Mouse (Mus musculus) liver, embryonic 16.5 days (tissue): ENCODE data around the gene Coa3. TPM values are rescaled to one million over a fixed set of nuclear protein-coding genes. Genes with fewer than 3 reads are reported as not detected.

Source experiments
- ATAC-seq: fragments of 200-750 bp; cut with Nextera tagmentation; 2 replicates; pipeline ENCODE4 v1.8.0; 2017; ENCODE audit warnings: low read depth, mild to moderate bottlenecking, moderate number of reproducible peaks, moderate library complexity
- H3K27ac ChIP-seq: fragments of 300-500 bp; sonication (generic); 2 replicates; pipeline ENCODE4 v1.5.1; 2014; ENCODE audit warnings: mild to moderate bottlenecking, low read length
- H3K27me3 ChIP-seq: fragments of 300-500 bp; sonication (generic); 2 replicates; pipeline ENCODE4 v1.6.1; 2014; ENCODE audit warnings: low read depth, low read length, mixed read lengths; ENCODE audit not compliant: control insufficient read depth, insufficient read depth
- H3K36me3 ChIP-seq: fragments of 300-500 bp; sonication (generic); 2 replicates; pipeline ENCODE4 v1.6.1; 2014; ENCODE audit warnings: mild to moderate bottlenecking; ENCODE audit not compliant: control insufficient read depth, insufficient read depth
- H3K4me1 ChIP-seq: fragments of 300-500 bp; sonication (generic); 2 replicates; pipeline ENCODE4 v1.6.1; 2014; ENCODE audit warnings: low read depth, low read length, mixed read lengths; ENCODE audit not compliant: control insufficient read depth
- H3K4me2 ChIP-seq: fragments of 300-500 bp; sonication (generic); 2 replicates; pipeline ENCODE4 v1.6.1; 2014; ENCODE audit warnings: low read depth, low read length, mixed read lengths
- H3K4me3 ChIP-seq: fragments of 300-500 bp; sonication (generic); 2 replicates; pipeline ENCODE4 v1.5.1; 2014; ENCODE audit warnings: low read depth, mild to moderate bottlenecking, low read length
- H3K9ac ChIP-seq: fragments of 300-500 bp; sonication (generic); 2 replicates; pipeline ENCODE4 v1.6.1; 2014; ENCODE audit warnings: low read depth, low read length
- H3K9me3 ChIP-seq: fragments of 300-500 bp; sonication (generic); replicated peaks from 2 replicates; pipeline ENCODE4 v1.6.1; 2016; ENCODE audit warnings: low read length; ENCODE audit not compliant: control insufficient read depth
- WGBS: fragments of 180-500 bp; shearing (Covaris S2); extraction: QIAGEN DNeasy Blood & Tissue Kit; methylation state at CpG from one replicate; pipeline ENCODE4 v1.1.7; 2014; ENCODE audit not compliant: insufficient replicate concordance; 5-methylcytosine and 5-hydroxymethylcytosine counted together
- polyA plus RNA-seq: library from polyadenylated mRNA; unstranded; fragments of >200 nt; fragmentation: Nextera tagmentation; extraction: Ambion mirVana; gene quantifications from 2 replicates; pipeline ENCODE4 v1.2.1, GENCODE M21; 2015

Gene Coa3
- polyA plus RNA-seq, 1 experiment from 2014 or later: 77.7 TPM

DNA sequence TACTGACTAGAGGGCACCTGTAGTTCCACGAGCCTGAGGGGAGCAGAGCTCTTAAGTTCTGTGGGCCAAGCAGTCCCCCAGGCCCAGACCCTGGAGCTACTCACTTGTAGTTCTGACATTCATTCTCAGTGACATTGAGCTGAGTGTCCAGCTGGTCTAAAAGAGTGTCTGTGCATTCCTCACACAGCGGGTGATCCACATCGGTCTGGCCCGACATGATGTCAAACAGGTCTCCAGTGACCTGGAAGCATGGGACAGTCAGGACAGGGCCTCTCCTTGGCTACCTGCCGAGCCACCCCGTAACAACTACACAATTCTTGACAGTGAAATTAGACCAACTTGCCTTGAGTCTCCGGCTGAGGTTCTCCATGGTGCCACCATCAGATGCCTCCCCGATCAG, 16.3 kb upstream of the Coa3 start:
- WGBS: 94% methylated on average over 8 of the region's 8 CpGs
- Histone ChIP-seq H3K27ac (no peak overlapping the region), H3K4me3 (no peak overlapping the region), H3K27me3 (no peaks in the 10 kb centered on the region), H3K9me3 (no peaks in the 10 kb centered on the region), H3K36me3 (peaks cover 61% of the 10 kb centered on the region), H3K4me2 (no peak overlapping the region), H3K9ac (no peak overlapping the region), H3K4me1 (peaks cover under 1% of the 10 kb centered on the region; the same call in 1 of the 2 replicates)
- ATAC-seq: no peak

DNA sequence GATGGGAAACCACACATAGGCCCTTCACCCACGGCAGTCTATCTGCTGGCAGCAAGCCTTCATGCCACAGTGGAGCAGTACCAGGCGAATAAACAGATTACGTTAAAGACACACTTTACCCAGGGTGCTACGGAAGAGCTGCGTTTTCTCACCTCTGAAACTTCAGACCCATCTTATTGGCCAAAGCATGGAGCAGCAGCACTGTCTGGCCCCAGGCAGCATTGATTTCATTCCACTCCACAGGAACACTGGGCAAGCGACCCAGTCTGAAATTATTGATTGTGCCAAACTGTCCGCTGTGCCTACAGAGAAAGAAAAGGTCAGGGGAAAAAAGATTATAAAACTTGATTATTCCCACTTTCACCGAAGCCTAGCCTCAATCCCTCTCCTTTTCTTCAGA, 12.3 kb upstream of the Coa3 start:
- H3K4me2 ChIP-seq: no peak overlapping the region
- no peak overlapping the region for H3K4me3 ChIP-seq
- peaks cover 73% of the 10 kb centered on the region for H3K36me3 ChIP-seq
- no peak for ATAC-seq
- no peak overlapping the region for H3K9ac ChIP-seq
- H3K27ac ChIP-seq: no peak overlapping the region
- H3K27me3 ChIP-seq: no peaks in the 10 kb centered on the region
- no peaks in the 10 kb centered on the region for H3K4me1 ChIP-seq
- H3K9me3 ChIP-seq: no peaks in the 10 kb centered on the region
- WGBS: 92% methylated on average over 8 of the region's 8 CpGs

DNA sequence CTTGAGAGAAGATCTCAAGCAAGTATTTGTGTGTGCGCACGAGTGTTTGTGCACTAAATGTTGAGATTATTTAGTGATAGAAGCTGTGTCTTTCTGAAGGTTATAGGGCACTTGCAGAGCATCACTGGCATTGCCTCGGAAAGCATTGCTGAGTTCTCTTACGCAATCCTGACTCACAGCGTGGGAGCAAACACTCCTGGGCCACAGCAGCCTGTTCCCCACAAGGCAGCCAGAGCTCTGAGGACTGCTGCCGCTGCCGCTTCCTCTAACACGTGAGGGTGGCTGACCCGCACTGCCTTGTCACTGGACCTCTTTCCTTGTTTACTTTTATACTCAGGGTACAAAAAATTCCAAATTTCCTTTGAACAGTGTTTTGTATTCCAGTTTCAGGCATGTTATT, 8.4 kb upstream of the Coa3 start:
- ATAC-seq: peak; percentile 50; the same call in 1 of the 2 replicates
- Histone ChIP-seq H3K4me1 (no peaks in the 10 kb centered on the region; the same call in 1 of the 2 replicates), H3K27me3 (no peaks in the 10 kb centered on the region), H3K9me3 (no peaks in the 10 kb centered on the region), H3K4me3 (no peak overlapping the region), H3K27ac (no peak overlapping the region), H3K9ac (no peak overlapping the region), H3K4me2 (no peak overlapping the region), H3K36me3 (peaks cover 43% of the 10 kb centered on the region)
- 61% methylated on average over 9 of the region's 9 CpGs for WGBS

DNA sequence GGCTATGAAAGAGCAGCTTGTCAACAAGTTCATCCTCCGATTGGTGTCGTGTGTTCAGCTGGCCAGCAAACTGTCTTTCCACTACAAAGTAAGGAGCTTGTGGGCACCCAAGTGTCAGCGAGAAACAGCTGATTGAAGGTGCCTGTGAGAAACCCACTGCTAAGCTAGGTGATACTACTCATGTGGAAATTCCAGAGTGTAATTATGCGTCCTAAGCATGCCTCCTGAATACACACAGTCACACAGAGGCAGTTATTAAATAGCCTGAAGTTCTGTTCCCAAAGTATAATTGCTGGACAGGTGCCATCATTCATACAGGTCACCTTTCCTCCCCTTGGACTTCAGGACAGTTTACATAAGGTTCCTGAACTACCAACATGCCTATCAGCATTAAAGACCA, 4.9 kb upstream of the Coa3 start:
- no peak overlapping the region for H3K4me2 ChIP-seq
- no peaks in the 10 kb centered on the region for H3K9me3 ChIP-seq
- H3K36me3 ChIP-seq: peaks cover 10% of the 10 kb centered on the region
- no peak overlapping the region for H3K4me3 ChIP-seq
- no peak overlapping the region for H3K27ac ChIP-seq
- H3K4me1 ChIP-seq: peaks cover 4% of the 10 kb centered on the region
- WGBS: 66% methylated on average over 4 of the region's 4 CpGs
- H3K9ac ChIP-seq: no peak overlapping the region
- no peaks in the 10 kb centered on the region for H3K27me3 ChIP-seq
- no peak for ATAC-seq

DNA sequence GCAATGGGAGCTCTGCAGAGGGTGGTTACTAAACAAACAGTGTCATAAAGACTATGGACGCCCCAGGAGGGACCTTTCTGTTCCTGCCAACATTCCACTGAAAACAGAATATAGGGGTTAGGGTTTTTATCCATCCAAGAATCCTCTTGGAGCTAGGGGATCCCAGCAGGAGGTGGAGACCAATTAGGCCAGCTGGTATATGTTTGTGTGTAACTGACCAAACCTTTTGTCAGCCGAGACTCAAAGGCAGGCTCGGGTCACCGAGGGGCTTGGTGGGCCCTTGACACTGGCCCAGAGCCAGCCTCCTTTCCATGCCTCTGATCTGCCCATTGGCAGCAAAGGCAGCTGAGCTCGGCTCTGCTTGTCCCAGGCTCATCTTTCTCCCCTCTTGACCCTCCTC, 4.0 kb upstream of the Coa3 start:
- no peak for ATAC-seq
- Histone ChIP-seq H3K4me2 (no peak overlapping the region), H3K4me1 (peaks cover 6% of the 10 kb centered on the region), H3K9me3 (no peaks in the 10 kb centered on the region), H3K27me3 (no peaks in the 10 kb centered on the region), H3K27ac (no peak overlapping the region), H3K36me3 (peaks cover 3% of the 10 kb centered on the region; the same call in 1 of the 2 replicates), H3K4me3 (no peak overlapping the region), H3K9ac (no peak overlapping the region)
- WGBS: 67% methylated on average over 5 of the region's 5 CpGs

DNA sequence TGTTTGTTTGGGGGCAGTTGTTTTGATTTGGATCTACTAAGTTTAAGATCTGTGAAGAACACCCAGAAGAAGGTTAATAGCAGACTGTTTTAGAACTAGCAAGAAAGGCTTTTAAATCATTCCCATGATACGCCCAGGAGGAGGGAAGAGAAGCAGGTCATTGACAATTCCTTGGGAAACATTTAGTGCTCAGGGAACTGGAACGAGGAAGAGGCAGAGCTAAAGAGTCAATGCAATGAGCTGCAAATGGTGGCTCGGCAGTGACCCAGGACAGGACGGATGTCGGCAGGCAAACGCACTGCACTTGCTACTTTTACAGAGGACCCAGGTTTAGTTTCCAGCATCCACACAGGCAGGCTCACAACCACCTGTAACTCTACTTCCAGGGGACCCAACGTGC, 1.9 kb upstream of the Coa3 start:
- 53% methylated on average over 7 of the region's 7 CpGs for WGBS
- Histone ChIP-seq H3K9me3 (no peaks in the 10 kb centered on the region), H3K27ac (no peak overlapping the region), H3K4me1 (peaks cover 21% of the 10 kb centered on the region), H3K4me3 (no peak overlapping the region), H3K36me3 (peaks cover 2% of the 10 kb centered on the region; the same call in 1 of the 2 replicates), H3K4me2 (no peak overlapping the region), H3K9ac (no peak overlapping the region), H3K27me3 (no peaks in the 10 kb centered on the region)
- no peak for ATAC-seq

DNA sequence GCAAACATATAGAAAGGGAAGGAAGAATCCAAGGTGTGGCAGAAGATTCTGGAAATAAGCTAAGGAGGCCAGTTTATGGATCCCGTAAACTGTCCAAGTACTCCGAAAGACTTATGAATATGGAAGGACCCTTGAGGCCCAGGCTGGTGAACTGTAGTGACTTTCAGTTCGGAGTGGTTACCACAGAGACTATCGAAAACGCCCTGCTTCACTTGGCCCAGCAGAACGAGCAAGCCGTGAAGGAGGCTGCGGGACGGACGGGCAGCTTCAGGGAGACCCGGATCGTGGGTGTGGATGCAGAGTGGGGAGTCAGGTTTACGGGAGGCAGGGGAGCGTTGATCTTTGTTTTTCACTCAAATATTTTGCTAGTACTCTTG, 267 bp upstream of the Coa3 start:
- peak; percentile 17; the same call in 1 of the 2 replicates for ATAC-seq
- H3K9ac ChIP-seq: peak overlapping the region; percentile 76
- H3K27ac ChIP-seq: no peak overlapping the region
- peaks cover 2% of the 10 kb centered on the region; the same call in 1 of the 2 replicates for H3K36me3 ChIP-seq
- WGBS: 57% methylated on average over 14 of the region's 14 CpGs
- peak overlapping the region; percentile 74 for H3K4me3 ChIP-seq
- H3K27me3 ChIP-seq: no peaks in the 10 kb centered on the region
- H3K9me3 ChIP-seq: no peaks in the 10 kb centered on the region
- peak overlapping the region; percentile 66 for H3K4me2 ChIP-seq
- peaks cover 21% of the 10 kb centered on the region for H3K4me1 ChIP-seq

DNA sequence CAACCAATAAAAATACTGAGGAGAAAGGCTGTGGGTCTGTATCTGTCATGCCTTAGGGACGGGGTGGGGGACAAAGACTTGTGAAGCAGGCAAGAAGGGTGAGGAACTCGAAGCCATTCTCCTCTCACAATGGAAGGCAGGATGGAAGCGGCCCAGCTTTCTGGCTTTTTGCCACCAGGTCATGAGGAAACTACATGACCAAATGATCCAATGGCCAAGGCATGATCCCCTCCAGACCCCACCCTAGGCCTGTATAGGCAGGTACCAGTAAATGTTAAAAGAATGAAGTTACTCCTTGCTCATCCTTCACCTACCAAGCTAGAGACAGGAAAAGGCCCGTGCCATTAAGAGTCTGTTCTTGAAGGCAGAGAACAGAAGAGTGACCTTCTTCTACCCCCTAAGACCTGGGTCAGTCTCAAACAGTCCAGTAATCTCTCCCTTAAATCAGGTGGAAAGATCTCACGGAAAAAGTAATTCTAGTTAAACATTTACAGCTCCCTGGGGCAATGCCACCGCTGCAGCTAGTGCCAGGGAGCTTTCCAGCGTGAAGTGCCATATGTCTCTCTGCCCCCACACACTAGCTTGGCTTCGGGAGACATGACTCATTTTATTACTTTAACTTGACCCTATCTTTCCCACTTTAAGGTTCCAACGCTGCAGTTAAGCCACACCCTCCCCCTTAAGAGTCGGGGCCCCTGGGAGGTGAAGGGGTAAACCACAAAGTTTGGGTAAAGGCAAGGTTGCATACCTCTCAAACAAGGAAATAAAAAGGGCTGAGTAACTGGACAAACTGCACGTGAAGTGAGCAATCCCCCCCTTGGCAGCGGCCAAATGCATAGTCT, 1.3 kb downstream of the Coa3 start:
- 40% methylated on average over 12 of the region's 12 CpGs for WGBS
- Histone ChIP-seq H3K9ac (peak overlapping the region; percentile 76), H3K9me3 (no peaks in the 10 kb centered on the region), H3K27me3 (no peaks in the 10 kb centered on the region), H3K27ac (peak overlapping the region; percentile 61; the same call in 1 of the 2 replicates), H3K4me2 (peak overlapping the region; percentile 66), H3K4me3 (peak overlapping the region; percentile 74), H3K36me3 (peaks cover 2% of the 10 kb centered on the region; the same call in 1 of the 2 replicates), H3K4me1 (peaks cover 21% of the 10 kb centered on the region)
- ATAC-seq: no peak

DNA sequence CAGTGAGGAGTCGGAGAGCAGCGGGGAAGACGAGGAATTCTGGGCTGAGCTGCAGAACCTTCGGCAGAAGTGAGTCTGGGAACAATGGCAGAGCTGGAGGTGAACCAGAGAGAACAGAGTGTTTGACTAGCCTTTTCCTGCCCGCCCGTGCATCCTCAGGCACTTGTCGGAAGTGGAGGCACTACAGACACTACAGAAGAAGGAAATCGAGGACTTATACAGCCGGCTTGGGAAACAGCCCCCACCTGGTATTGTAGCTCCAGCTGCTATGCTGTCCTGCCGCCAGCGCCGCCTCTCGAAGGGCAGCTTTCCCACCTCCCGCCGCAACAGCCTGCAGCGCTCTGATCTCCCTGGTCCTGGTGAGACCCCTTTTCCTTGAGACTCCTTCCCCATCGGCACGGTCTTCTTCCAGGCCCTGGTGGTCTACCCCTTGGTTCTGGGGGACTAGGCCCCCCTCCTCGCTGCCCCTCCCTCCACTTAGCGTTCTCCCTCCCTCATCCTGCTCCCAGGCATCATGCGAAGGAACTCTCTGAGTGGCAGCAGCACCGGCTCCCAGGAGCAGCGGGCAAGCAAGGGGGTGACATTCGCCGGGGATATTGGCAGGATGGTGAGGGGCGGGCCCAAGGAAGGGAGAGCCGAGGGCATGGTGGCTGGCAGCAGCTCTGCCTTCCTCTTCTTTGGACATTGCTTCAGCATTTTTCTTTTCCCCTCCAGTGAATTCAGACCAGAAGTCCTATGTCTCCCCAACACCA, 2.4 kb downstream of the Coa3 start:
- peaks cover 2% of the 10 kb centered on the region; the same call in 1 of the 2 replicates for H3K36me3 ChIP-seq
- no peak overlapping the region for H3K4me3 ChIP-seq
- WGBS: 61% methylated on average over 27 of the region's 27 CpGs
- no peak overlapping the region for H3K4me2 ChIP-seq
- no peak overlapping the region for H3K9ac ChIP-seq
- no peaks in the 10 kb centered on the region for H3K27me3 ChIP-seq
- H3K27ac ChIP-seq: no peak overlapping the region
- peaks cover 21% of the 10 kb centered on the region for H3K4me1 ChIP-seq
- ATAC-seq: no peak
- no peaks in the 10 kb centered on the region for H3K9me3 ChIP-seq
